Mouse (Mus musculus) heart, embryonic 10.5 days (tissue): ENCODE measurements at regions not wholly inside any gene's neighbourhood (a gene's known extent, or its start where the extent isn't known, plus 50 kb on each side); places are given as distances from the start of the nearest gene placed in this dataset.
"Not testable (repeated sequence)": the region's sequence is repeated elsewhere in the genome, so short reads cannot be mapped to it uniquely, and the experiment has no call there.

Experiments used
- DNase-seq: peaks from one replicate; pipeline ENCODE4 v3.0.0-alpha.2; 2017; ENCODE audit warnings: low spot score
- H3K27ac ChIP-seq: fragments of 300-500 bp; sonication (generic); 2 replicates; pipeline ENCODE4 v1.5.1; 2016; ENCODE audit warnings: mild to moderate bottlenecking
- H3K27me3 ChIP-seq: fragments of 300-500 bp; sonication (generic); 2 replicates; pipeline ENCODE4 v1.6.1; 2016; ENCODE audit warnings: mild to moderate bottlenecking; ENCODE audit not compliant: poor library complexity, insufficient read depth, severe bottlenecking
- H3K36me3 ChIP-seq: fragments of 300-500 bp; sonication (generic); 2 replicates; pipeline ENCODE4 v1.6.1; 2016; ENCODE audit warnings: mild to moderate bottlenecking, moderate library complexity
- H3K4me1 ChIP-seq: fragments of 300-500 bp; sonication (generic); 2 replicates; pipeline ENCODE4 v1.6.1; 2016; ENCODE audit warnings: mild to moderate bottlenecking
- H3K4me3 ChIP-seq: fragments of 300-500 bp; sonication (generic); 2 replicates; pipeline ENCODE4 v1.5.1; 2016; ENCODE audit warnings: mild to moderate bottlenecking, moderate library complexity
- H3K9me3 ChIP-seq: fragments of 300-500 bp; sonication (generic); 2 replicates; pipeline ENCODE4 v1.6.1; 2016; ENCODE audit warnings: mild to moderate bottlenecking, moderate library complexity
- WGBS: fragments of 180-500 bp; shearing (Covaris S2); methylation state at CpG from one replicate; pipeline ENCODE4 v1.1.7; 2016; 5-methylcytosine and 5-hydroxymethylcytosine counted together

DNA sequence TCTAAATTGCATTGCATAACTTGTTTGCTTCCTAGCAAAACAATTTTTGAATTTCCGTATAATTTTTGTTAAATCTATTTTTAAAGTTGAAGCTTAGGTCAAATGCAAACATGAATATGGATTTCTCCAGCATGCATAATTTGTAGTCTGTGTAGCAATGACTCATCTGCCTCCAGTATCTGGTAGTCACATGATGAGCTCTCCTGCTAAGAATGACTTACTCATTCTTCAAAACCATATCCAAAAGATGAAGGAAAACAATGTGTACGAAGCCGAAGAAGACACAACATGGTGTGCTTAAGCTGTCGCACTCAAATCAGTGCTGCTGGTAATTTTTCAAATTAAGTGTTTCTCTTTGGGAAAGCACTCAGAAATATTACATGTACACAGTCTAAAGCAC lies 1453.2 kb upstream of the Gje1 start:
- no peaks in the 10 kb centered on the region for H3K9me3 ChIP-seq
- no peak overlapping the region for H3K27ac ChIP-seq
- no peaks in the 10 kb centered on the region for H3K36me3 ChIP-seq
- WGBS: 86% methylated on average over 4 of the region's 4 CpGs
- DNase-seq: no peak
- H3K27me3 ChIP-seq: no peaks in the 10 kb centered on the region
- H3K4me3 ChIP-seq: no peak overlapping the region
- H3K4me1 ChIP-seq: no peaks in the 10 kb centered on the region

DNA sequence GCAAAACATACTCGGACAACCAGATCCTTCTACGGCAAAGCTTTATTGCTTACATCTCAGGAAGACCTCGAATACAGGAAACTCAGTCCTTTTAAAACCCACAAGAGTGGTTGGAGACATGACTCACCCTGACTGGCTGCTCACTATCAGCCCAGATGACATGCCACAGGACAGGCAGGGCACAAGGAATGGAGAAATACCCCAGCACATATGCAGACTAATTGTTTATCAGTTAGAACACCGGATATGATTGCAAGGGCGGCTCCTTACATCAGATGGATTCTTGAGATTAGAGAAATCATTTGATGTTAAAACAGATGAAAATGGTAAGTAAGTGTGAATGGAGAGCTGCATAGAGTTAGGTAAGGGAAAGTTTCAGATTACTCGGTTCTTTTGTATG lies 1441.5 kb upstream of the Gje1 start:
- not testable (repeated sequence) for H3K27ac ChIP-seq, H3K9me3 ChIP-seq, H3K36me3 ChIP-seq, H3K4me3 ChIP-seq, DNase-seq, H3K27me3 ChIP-seq, H3K4me1 ChIP-seq
- WGBS: 76% methylated on average over 6 of the region's 6 CpGs

DNA sequence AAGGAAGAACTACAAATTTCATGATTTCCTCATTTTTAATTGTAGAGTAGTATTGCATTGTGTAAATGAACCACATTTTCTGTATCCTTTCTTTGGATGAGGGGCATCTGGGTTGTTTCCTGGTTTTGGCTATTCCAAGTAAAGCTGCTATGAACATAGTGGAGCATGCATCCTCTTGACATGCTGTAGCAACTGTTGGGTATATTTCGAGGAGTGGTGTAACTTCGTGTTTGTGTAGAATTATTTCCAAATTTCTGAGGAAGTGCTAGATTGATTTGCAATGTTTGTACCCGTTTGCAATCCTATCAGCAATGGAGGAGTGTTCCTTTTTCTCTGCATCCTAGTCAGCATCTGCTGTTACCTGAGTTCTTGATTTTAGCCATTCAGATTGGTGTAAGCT lies 1440.4 kb upstream of the Gje1 start:
- H3K4me1 ChIP-seq: no peaks in the 10 kb centered on the region
- no peak overlapping the region for H3K27ac ChIP-seq
- no peak for DNase-seq
- no peaks in the 10 kb centered on the region for H3K9me3 ChIP-seq
- no peaks in the 10 kb centered on the region for H3K36me3 ChIP-seq
- no peaks in the 10 kb centered on the region for H3K27me3 ChIP-seq
- no peak overlapping the region for H3K4me3 ChIP-seq
- 80% methylated on average over 3 of the region's 3 CpGs for WGBS

DNA sequence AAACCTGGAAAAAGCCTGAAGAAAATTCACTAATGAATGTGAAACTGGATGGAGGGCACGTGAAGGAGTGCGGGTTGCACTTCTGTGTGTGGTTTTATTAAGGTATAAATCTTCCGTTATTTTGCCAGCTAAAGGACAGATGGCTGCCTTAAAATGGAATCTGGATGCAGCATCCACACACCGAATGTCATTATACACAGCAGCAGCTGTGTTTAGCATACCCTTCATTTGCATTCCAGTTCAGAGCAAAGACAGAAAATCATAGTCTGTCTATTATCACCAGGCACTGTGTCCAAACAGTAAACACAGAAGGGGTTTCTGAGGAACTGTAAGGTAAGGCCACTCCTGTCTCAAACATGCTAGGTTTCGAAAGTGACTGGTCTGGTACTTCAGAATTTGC lies 1438.9 kb upstream of the Gje1 start:
- 88% methylated on average over 5 of the region's 5 CpGs for WGBS
- H3K4me1 ChIP-seq: no peaks in the 10 kb centered on the region
- no peak for DNase-seq

DNA sequence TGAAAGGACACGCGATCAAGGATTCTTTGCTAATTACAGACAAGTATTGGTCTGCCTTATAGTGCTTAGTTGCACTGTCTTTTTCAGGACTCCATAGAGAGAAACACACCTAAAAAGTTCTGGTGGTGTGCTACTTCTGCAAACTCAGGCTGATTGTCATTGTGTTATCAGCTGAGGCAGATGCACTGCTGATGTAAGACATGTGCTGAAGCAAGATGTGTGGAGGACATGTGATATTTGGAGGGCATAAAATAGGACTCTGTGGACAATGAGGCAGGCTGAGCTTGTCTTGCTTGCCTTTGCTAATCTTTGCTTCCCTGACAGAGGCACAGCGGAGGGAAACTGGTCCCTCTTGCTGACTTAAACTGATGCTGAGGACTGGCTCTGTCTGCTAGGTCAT lies 1431.0 kb upstream of the Gje1 start:
- WGBS: 86% methylated on average over 3 of the region's 3 CpGs
- Histone ChIP-seq H3K27ac (no peak overlapping the region), H3K4me1 (0 out of 2 replicates have a peak, but pooled peaks cover 8% of the 10 kb centered on the region), H3K36me3 (no peaks in the 10 kb centered on the region), H3K27me3 (no peaks in the 10 kb centered on the region), H3K4me3 (no peak overlapping the region), H3K9me3 (no peaks in the 10 kb centered on the region)
- no peak for DNase-seq

More for the DNA sequence above, 1438.9 kb upstream of the Gje1 start:
- no peak overlapping the region for H3K27ac ChIP-seq
- H3K36me3 ChIP-seq: no peaks in the 10 kb centered on the region
- no peaks in the 10 kb centered on the region for H3K9me3 ChIP-seq
- H3K4me3 ChIP-seq: no peak overlapping the region
- H3K27me3 ChIP-seq: no peaks in the 10 kb centered on the region

DNA sequence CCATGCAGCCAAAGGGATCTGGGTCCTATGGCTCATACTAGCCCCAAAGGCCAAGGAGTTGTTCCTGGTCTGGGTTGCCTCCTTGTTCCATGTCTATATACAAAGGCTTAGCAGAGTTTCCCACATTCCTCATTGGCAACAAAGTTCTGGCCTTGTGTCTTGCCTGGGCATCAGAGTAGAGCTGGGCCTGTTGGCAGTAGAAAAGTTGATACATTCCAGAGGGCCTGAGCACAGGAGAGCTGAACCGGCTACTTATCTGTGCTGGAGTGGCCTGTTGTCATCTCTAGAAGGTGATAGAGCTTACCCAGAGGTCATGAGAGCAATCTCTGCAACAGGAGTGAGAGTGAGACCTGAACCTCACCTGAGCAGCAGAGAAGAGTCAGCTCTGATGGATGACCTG lies 1427.4 kb upstream of the Gje1 start:
- peak; percentile 72 for DNase-seq
- 44% methylated on average over 1 of the region's 1 CpGs for WGBS
- H3K9me3 ChIP-seq: no peaks in the 10 kb centered on the region
- H3K36me3 ChIP-seq: no peaks in the 10 kb centered on the region
- H3K4me1 ChIP-seq: 0 out of 2 replicates have a peak, but pooled peaks cover 8% of the 10 kb centered on the region
- no peak overlapping the region for H3K4me3 ChIP-seq
- no peak overlapping the region for H3K27ac ChIP-seq
- no peaks in the 10 kb centered on the region for H3K27me3 ChIP-seq

DNA sequence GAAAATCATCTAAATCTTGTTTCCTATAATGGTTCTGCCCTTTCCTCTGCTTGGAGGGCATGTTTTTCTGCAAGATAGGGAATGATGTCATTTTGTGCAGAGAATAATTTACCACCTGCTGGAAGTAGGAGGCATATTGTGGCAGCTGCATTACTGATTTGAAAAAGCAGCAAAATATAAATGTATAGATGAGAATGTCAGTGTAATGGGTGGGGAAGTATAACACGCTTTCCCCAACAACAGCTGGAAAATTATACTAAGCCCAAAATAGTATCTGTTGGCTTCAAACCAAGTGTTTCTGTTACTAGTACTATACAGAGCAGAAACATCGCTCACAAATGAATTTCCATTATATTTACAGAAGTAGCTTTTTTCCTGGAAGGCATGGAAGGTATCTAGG lies 1405.9 kb upstream of the Gje1 start:
- DNase-seq: no peak
- H3K27me3 ChIP-seq: no peaks in the 10 kb centered on the region
- H3K36me3 ChIP-seq: no peaks in the 10 kb centered on the region
- WGBS: 75% methylated on average over 2 of the region's 2 CpGs
- H3K9me3 ChIP-seq: no peaks in the 10 kb centered on the region
- H3K27ac ChIP-seq: no peak overlapping the region
- H3K4me3 ChIP-seq: no peak overlapping the region
- no peaks in the 10 kb centered on the region for H3K4me1 ChIP-seq

DNA sequence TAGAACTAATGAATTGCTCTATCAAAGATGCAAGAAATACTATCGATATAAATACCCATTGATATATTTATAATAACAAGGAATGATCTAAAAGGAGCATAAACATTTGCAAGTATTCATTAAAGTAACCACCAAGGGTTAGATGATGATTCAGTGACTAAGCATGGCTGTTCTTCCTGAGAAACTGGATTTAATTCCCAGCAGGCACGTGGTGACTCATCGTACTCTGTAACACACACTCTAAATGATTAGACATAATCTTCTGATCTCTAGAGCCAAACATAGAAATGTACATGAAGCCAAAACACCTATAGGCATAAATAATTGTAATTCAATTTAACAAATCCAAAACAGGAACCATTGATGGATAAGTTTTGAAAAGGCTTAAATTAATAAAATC lies 1370.2 kb upstream of the Gje1 start:
- WGBS: 78% methylated on average over 3 of the region's 3 CpGs

DNA sequence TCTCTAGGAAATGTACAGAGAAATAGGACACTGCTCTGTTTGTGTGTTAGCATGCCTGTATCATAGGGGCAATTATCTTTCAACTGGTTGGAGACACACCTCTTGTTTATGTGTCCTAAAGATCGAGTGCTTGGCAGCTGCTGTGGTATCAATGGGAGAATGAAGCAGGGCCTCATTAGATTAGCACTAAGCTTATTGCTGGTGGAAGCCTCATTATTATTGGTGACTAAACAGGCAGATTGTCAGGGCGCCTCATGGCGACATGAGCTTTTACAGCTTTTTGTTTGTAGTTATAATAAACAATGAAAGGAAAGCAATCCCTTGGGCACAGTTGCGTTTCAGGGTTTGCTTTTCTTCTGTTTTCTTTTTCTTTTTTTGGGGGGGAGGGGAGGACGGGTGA lies 1335.0 kb upstream of the Gje1 start:
- DNase-seq: no peak
- Histone ChIP-seq H3K27me3 (no peaks in the 10 kb centered on the region), H3K4me1 (no peaks in the 10 kb centered on the region), H3K4me3 (no peak overlapping the region), H3K36me3 (no peaks in the 10 kb centered on the region), H3K9me3 (no peaks in the 10 kb centered on the region), H3K27ac (no peak overlapping the region)
- 72% methylated on average over 5 of the region's 5 CpGs for WGBS

More for the DNA sequence above, 1370.2 kb upstream of the Gje1 start:
- H3K4me1 ChIP-seq: no peaks in the 10 kb centered on the region
- no peak overlapping the region for H3K27ac ChIP-seq
- H3K9me3 ChIP-seq: no peaks in the 10 kb centered on the region
- H3K27me3 ChIP-seq: no peaks in the 10 kb centered on the region
- no peaks in the 10 kb centered on the region for H3K36me3 ChIP-seq
- no peak for DNase-seq
- no peak overlapping the region for H3K4me3 ChIP-seq

DNA sequence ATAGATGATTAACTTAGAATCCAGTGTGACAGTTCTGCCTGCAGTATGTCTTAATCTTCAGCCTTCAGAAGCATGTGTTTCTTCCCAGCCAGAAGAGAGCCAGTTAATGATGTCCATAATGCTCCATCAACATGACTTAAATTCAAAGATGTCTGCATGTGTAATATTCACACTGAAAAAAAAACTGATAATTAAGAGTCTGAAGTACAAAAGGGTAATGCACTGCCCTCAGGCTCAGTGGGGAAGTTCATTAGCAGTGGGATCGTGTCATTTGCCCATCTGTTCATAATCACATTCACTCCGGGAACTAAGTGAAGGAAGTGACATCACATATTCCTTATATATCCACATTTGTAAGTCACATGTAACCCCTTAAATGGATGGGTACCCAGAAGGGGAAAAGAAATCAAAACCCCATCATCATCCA lies 1334.5 kb upstream of the Gje1 start:
- H3K9me3 ChIP-seq: no peaks in the 10 kb centered on the region
- no peak for DNase-seq
- H3K27ac ChIP-seq: no peak overlapping the region
- H3K4me3 ChIP-seq: no peak overlapping the region
- H3K27me3 ChIP-seq: no peaks in the 10 kb centered on the region
- H3K4me1 ChIP-seq: no peaks in the 10 kb centered on the region
- 63% methylated on average over 2 of the region's 2 CpGs for WGBS
- no peaks in the 10 kb centered on the region for H3K36me3 ChIP-seq

DNA sequence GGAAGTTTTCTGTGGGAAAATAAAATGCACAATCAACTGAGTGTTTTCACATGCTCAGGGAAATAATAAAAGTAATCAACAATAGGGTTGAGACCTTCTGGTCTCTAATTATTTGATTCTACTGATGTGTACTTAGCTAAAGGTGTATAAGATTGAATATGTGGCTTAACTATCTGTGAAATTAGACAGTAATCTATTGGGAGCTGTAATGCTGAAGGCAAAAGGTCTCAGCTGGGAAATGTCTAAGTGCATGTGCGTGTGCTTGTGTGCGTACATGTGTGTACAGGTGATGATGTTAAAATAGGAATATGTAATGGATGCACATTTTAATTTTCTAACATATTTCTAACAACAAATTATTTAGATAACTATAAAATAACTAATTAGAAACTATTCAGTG lies 1318.2 kb upstream of the Gje1 start:
- Histone ChIP-seq H3K9me3 (no peaks in the 10 kb centered on the region), H3K27me3 (no peaks in the 10 kb centered on the region), H3K4me1 (no peaks in the 10 kb centered on the region), H3K27ac (no peak overlapping the region), H3K36me3 (no peaks in the 10 kb centered on the region), H3K4me3 (no peak overlapping the region)
- WGBS: 96% methylated on average over 2 of the region's 2 CpGs
- no peak for DNase-seq

DNA sequence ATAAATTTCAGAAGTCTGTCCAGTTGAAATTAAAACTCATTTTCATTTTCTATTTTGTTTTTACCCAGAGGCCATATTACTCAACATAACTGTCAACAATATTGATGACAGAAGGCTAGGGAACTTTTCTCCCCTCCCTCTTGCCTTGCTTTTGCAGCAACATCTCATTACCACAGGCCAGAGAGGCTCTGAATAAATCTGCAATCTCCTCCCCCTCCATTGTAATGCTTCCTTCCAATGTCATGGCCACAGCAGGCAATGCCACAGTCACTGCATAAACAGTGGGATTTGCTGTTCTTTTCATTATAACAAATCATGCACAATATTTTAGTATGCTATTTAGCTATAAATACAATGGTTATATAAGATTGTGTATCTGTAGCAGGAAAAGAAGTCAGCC lies 1315.1 kb upstream of the Gje1 start:
- Histone ChIP-seq H3K27me3 (no peaks in the 10 kb centered on the region), H3K36me3 (no peaks in the 10 kb centered on the region), H3K27ac (no peak overlapping the region), H3K4me1 (no peaks in the 10 kb centered on the region), H3K9me3 (no peaks in the 10 kb centered on the region), H3K4me3 (no peak overlapping the region)
- DNase-seq: no peak

DNA sequence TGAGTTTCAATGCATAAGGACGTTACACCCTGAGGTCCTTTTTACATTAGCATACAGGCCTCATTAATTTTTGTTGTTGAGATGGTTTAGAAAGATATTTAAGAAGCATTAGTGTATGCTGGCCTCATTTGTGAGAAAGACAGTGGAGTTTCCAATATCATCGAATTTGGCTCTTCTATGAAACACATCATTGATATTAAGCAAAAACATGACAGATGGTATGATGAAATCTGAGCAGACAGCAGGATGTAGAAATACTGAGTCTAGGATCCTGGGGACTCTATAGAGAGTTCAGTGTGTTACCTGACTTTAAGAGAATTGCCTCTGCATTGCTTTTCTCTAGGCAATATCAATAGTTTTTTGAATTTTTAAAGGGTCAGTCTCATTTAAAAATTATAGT lies 1312.8 kb upstream of the Gje1 start:
- Histone ChIP-seq H3K4me3 (no peak overlapping the region), H3K4me1 (no peaks in the 10 kb centered on the region), H3K9me3 (no peaks in the 10 kb centered on the region), H3K27ac (no peak overlapping the region), H3K36me3 (no peaks in the 10 kb centered on the region), H3K27me3 (no peaks in the 10 kb centered on the region)
- no peak for DNase-seq
- WGBS: 82% methylated on average over 2 of the region's 2 CpGs

DNA sequence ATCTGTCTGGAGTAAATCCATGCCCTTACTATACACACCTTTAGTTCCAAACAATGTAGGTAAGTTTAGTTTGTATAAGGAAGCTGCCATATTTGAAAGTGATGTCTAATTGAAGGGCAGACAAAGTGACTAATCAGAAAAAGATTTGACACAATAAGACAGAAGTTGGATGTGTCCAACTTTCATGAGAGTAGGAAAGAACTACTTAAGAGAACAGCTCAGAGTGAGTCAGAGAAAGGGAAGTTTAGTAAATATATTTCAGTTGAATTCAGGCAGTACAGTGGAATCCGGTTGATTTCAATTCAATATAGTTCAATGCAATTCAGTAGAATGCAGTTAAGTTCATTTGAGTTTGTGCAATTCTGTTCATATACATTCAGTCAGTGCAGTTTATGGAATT lies 1296.8 kb upstream of the Gje1 start:
- H3K9me3 ChIP-seq: no peaks in the 10 kb centered on the region
- 80% methylated on average over 1 of the region's 1 CpGs for WGBS
- no peaks in the 10 kb centered on the region for H3K4me1 ChIP-seq
- H3K27ac ChIP-seq: no peak overlapping the region
- no peaks in the 10 kb centered on the region for H3K36me3 ChIP-seq
- H3K4me3 ChIP-seq: no peak overlapping the region
- DNase-seq: no peak
- no peaks in the 10 kb centered on the region for H3K27me3 ChIP-seq
